Mouse (Mus musculus): ENCODE data around the gene Mlxipl. TPM values are rescaled to one million over a fixed set of nuclear protein-coding genes. Genes with fewer than 3 reads are reported as not detected.

Gene Mlxipl
- polyA plus RNA-seq, 1 experiment from 2014 or later = not detected

DNA sequence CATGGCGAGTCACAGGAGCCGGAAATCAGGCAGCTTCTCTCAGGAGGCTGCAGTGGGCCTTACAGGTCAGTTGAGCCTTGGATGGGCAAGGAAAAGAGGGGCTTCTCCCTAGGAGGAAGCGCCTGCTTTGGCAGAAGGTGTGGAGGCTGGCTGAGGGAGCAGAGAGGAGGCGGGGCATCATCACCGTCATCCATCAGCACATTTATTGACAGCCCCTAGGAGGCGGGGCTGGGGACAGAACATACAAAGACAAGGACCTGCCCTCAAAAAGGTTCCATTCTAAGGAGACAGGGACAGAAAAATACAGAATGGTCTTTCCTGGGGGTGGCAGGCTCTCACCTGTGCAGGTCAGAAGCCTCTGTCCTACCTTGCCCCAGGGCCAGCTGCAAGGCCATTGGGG, 17.0 kb upstream of the Mlxipl start:
- Histone ChIP-seq H3K79me2 (ENCODE audit: inconsistent target) (no peaks in the 10 kb centered on the region), H3K27ac (no peak overlapping the region), H3K36me3 (ENCODE audit: inconsistent target) (no peaks in the 10 kb centered on the region), H3K4me3 (ENCODE audit: inconsistent target) (no peak overlapping the region)
- 92% methylated on average over 6 of the region's 6 CpGs for WGBS (ENCODE audit: missing documents)

DNA sequence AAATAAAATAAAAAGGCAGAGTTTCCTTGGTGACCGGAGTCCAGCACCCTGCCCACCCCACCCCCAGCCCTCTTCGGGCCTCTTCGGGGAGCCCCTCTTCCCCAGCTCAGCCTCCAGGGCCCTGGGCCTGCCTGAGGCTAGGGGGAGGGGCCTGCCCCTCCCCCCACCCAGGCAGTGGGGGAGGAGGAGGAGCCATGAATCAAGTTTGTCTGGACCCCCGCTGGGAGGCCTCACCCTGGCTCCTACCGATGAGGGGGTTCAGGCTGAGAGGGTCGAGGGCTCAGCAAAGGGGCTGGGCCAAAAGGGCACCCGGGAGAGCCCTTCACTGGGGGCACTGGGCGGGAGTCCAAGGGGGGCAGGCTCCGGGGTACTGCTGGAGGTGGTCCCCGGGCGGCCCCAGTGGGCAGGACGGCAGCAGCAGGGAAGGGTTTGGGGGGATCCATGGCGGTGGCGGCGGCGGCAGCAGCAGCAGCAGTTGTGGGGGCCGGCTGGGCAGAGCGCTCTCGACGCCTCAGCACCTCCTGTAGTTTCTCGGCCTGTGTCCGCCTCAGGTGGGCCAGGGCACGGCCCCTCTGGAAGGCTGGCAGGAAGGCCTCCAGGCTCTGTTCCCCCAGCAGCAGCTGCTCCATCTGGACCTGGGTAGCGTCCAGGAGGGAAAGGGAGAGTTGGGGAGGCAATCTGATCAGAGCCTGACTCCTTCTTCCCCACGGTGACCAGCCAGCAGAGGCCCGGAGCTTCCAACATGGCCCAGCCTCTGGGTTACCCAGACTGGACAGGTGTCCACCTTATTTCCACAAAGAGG, 16.1 kb upstream of the Mlxipl start:
- 71% methylated on average over 18 of the region's 26 CpGs for WGBS (ENCODE audit: missing documents)
- no peak overlapping the region for H3K4me3 ChIP-seq (ENCODE audit: inconsistent target)
- no peaks in the 10 kb centered on the region for H3K79me2 ChIP-seq (ENCODE audit: inconsistent target)
- no peaks in the 10 kb centered on the region for H3K36me3 ChIP-seq (ENCODE audit: inconsistent target)
- H3K27ac ChIP-seq = no peak overlapping the region

GRCm38 (mm10) chr5:135075655-135076054, 14.0 kb upstream of the Mlxipl start:
- no peak overlapping the region for H3K4me3 ChIP-seq (ENCODE audit: inconsistent target)
- no peak overlapping the region for H3K27ac ChIP-seq
- H3K79me2 ChIP-seq (ENCODE audit: inconsistent target) = no peaks in the 10 kb centered on the region
- no peaks in the 10 kb centered on the region for H3K36me3 ChIP-seq (ENCODE audit: inconsistent target)
- 64% methylated on average over 4 of the region's 4 CpGs for WGBS (ENCODE audit: missing documents)

GRCm38 (mm10) chr5:135076368-135076767, 13.3 kb upstream of the Mlxipl start:
- no peaks in the 10 kb centered on the region for H3K36me3 ChIP-seq (ENCODE audit: inconsistent target)
- WGBS (ENCODE audit: missing documents) = 95% methylated on average over 14 of the region's 14 CpGs
- no peaks in the 10 kb centered on the region for H3K79me2 ChIP-seq (ENCODE audit: inconsistent target)
- H3K27ac ChIP-seq = no peak overlapping the region
- no peak overlapping the region for H3K4me3 ChIP-seq (ENCODE audit: inconsistent target)

- no peaks in the 10 kb centered on the region for H3K36me3 ChIP-seq (ENCODE audit: inconsistent target)
- H3K79me2 ChIP-seq (ENCODE audit: inconsistent target) = no peaks in the 10 kb centered on the region
- H3K4me3 ChIP-seq (ENCODE audit: inconsistent target) = no peak overlapping the region
- 67% methylated on average over 11 of the region's 14 CpGs for WGBS (ENCODE audit: missing documents)
- no peak overlapping the region for H3K27ac ChIP-seq
Observed at GRCm38 (mm10) chr5:135076931-135077505, 12.7 kb upstream of the Mlxipl start.

GRCm38 (mm10) chr5:135077564-135078481, 11.9 kb upstream of the Mlxipl start, which contains the start of gene Vps37d:
Gene Vps37d (minus strand): TSS chr5:135078266.
- Histone ChIP-seq H3K4me3 (ENCODE audit: inconsistent target) (peak within 1 kb of the TSS; percentile 8; the same call in 1 of the 2 replicates), H3K27ac (no peak within 1 kb of the TSS), H3K36me3 (ENCODE audit: inconsistent target) (no peaks in the 10 kb centered on the region), H3K79me2 (ENCODE audit: inconsistent target) (no peaks in the 10 kb centered on the region)
- 1% methylated on average over 69 of the region's 83 CpGs for WGBS (ENCODE audit: missing documents)

DNA sequence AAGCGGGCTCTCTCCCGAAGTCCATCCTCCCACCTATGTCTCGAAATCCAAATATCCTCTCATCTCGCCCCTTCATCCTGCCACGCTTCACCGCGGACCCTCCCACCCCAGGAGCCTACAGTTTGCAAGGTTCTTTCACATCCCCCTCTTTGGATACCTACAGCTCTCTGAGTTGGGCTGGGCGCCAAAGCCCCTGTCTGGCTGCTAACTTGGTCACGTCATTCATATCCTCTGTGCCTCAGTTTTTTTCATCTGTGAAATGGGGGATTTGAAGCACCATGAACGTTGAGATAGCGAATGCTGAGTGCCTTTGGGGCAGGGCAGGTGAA, 11.2 kb upstream of the Mlxipl start:
- WGBS (ENCODE audit: missing documents) = 4% methylated on average over 11 of the region's 11 CpGs
- Histone ChIP-seq H3K27ac (no peak overlapping the region), H3K79me2 (ENCODE audit: inconsistent target) (no peaks in the 10 kb centered on the region), H3K4me3 (ENCODE audit: inconsistent target) (peak overlapping the region; percentile 8; the same call in 1 of the 2 replicates), H3K36me3 (ENCODE audit: inconsistent target) (no peaks in the 10 kb centered on the region)

DNA sequence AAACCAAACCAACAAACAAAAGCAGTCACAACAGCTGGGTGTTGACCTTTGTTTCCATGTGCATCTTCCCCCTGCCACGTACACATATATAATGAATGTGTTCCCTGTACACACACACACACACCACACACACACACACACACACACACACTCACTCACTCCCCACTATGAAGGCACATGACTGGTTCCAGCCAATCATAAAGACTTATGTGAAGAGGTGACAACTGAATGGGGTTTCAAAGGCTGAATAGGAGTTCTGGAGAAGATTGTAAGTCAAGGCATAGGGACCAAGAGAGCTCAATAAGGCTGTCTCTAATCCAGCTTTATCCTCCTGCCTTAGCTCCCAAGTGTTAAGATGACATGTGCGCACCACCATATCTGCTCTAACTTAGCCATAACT, 10.1 kb upstream of the Mlxipl start:
- Histone ChIP-seq H3K36me3 (ENCODE audit: inconsistent target) (no peaks in the 10 kb centered on the region), H3K4me3 (ENCODE audit: inconsistent target) (no peak overlapping the region), H3K79me2 (ENCODE audit: inconsistent target) (no peaks in the 10 kb centered on the region), H3K27ac (no peak overlapping the region)
- WGBS (ENCODE audit: missing documents) = 89% methylated on average over 2 of the region's 2 CpGs

DNA sequence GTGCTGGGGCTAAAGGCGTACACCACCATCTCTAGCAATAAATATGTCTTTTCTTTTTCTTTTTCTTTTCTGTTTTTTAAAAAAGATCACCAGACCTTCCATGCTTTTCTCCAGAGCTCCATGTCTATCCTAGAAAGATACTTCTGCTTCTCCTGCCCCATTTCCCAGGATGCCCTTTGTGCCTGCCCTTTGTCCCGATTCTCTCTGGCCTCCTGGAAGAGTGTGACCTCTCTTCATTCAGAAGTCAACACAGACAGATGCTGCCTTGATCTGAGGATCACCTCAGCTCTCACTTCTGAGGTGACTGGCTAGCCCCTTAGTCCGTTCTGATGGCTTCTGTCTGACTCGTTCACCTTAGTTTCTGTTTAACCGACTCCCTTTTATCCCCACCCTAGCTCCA, 9.2 kb upstream of the Mlxipl start:
- H3K79me2 ChIP-seq (ENCODE audit: inconsistent target) = no peaks in the 10 kb centered on the region
- 95% methylated on average over 5 of the region's 5 CpGs for WGBS (ENCODE audit: missing documents)

DNA sequence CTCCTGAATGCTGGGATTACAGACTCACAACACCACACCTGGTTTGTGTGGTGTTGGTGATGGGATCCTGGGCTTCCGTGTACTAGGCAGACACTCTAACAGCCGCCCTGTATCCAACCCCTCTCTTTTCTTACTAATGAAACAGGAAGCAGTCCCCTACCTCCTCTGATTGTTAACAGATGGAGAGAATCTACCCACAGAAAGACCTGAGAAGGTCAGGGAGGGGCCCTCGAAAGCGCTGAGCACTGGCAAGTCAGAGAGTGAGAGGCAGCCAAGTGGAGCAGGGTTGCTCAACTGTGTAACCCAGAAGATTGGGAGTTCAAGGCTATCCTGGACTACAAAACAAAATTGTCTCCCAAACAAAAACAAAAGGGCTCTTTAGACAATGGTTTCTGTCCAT, 2.8 kb upstream of the Mlxipl start:
- H3K79me2 ChIP-seq (ENCODE audit: inconsistent target) = no peaks in the 10 kb centered on the region
- no peak overlapping the region for H3K27ac ChIP-seq
- no peaks in the 10 kb centered on the region for H3K36me3 ChIP-seq (ENCODE audit: inconsistent target)
- 51% methylated on average over 4 of the region's 4 CpGs for WGBS (ENCODE audit: missing documents)
- no peak overlapping the region for H3K4me3 ChIP-seq (ENCODE audit: inconsistent target)

More for the DNA sequence above, 9.2 kb upstream of the Mlxipl start:
- Histone ChIP-seq H3K27ac (no peak overlapping the region), H3K36me3 (ENCODE audit: inconsistent target) (no peaks in the 10 kb centered on the region), H3K4me3 (ENCODE audit: inconsistent target) (no peak overlapping the region)

GRCm38 (mm10) chr5:135100981-135101380, 11.3 kb downstream of the Mlxipl start:
- H3K79me2 ChIP-seq (ENCODE audit: inconsistent target) = no peaks in the 10 kb centered on the region
- H3K36me3 ChIP-seq (ENCODE audit: inconsistent target) = no peaks in the 10 kb centered on the region
- H3K27ac ChIP-seq = no peak overlapping the region
- WGBS (ENCODE audit: missing documents) = 21% methylated on average over 1 of the region's 1 CpGs
- H3K4me3 ChIP-seq (ENCODE audit: inconsistent target) = no peak overlapping the region

DNA sequence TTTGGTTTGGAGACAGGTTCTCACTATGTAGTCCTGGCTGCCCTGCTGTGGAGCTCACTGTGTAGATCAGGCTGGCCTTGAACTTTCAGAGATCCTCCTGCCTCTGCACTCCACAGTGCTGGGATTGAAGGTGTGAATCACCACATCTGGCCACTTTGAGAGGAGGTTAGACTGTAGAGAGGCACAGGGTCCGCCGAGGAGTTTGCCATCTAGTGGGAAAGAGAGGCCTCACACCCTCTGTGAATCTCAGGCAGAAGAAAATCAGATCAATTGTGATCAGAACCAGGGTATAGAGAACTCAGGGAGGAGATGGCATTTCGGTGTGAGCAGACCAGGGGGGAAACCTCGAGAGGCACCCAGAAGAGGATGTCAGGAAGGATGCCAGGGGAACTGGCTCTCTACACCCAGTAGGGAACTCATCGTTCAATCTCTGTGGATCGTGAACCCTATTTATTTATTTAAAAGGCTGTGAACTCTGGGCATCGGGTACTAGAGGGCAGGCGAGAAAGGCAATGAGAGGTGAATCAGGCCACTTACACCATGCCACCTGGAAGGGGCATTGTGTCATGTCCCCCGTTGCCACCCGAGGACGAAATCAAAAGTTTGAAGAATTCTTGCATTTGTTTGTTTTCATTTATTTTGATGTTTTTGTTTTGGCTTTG, 14.4 kb downstream of the Mlxipl start:
- H3K36me3 ChIP-seq (ENCODE audit: inconsistent target) = no peaks in the 10 kb centered on the region
- no peaks in the 10 kb centered on the region for H3K79me2 ChIP-seq (ENCODE audit: inconsistent target)
- H3K4me3 ChIP-seq (ENCODE audit: inconsistent target) = no peak overlapping the region
- 63% methylated on average over 11 of the region's 11 CpGs for WGBS (ENCODE audit: missing documents)
- H3K27ac ChIP-seq = no peak overlapping the region

GRCm38 (mm10) chr5:135106758-135107256, 17.1 kb downstream of the Mlxipl start:
- Histone ChIP-seq H3K27ac (no peak overlapping the region), H3K4me3 (ENCODE audit: inconsistent target) (no peak overlapping the region), H3K36me3 (ENCODE audit: inconsistent target) (no peaks in the 10 kb centered on the region), H3K79me2 (ENCODE audit: inconsistent target) (no peaks in the 10 kb centered on the region)
- WGBS (ENCODE audit: missing documents) = 2% methylated on average over 48 of the region's 48 CpGs
